ENCODE assay signal across 31 mouse cellular contexts in genomic region chr14:74814848-74815789, GRCm38 (mm10).
DNase-seq lines count a peak whose midpoint lies in the region; ATAC-seq and TF ChIP-seq lines count a peak whose summit lies in the region.
"Had no signal": no experiment of that assay in that cellular context is flagged by ENCODE, and none has a peak within 500 bp of the region (broad histone marks: within the 10 kb centered on the region; RNA-seq: fewer than 3 reads in every experiment).

No protein-coding gene starts in this region.

- H3K4me2 ChIP-seq in hindbrain, embryonic 14.5 days (replicated peaks), result no peak overlapping the region
- H3K4me2 ChIP-seq in hindbrain, postnatal 0 days (ENCODE audit: low read depth, low read length), result no peak overlapping the region
- H3K4me2 ChIP-seq in forebrain, embryonic 13.5 days, result no peak overlapping the region
- H3K4me2 ChIP-seq in forebrain, postnatal 0 days (ENCODE audit: low read depth), result no peak overlapping the region
- H3K4me2 ChIP-seq in midbrain, embryonic 16.5 days (ENCODE audit: low read length), result no peak overlapping the region
- H3K4me2 ChIP-seq: embryonic facial prominence, embryonic 13.5 days; heart, embryonic 13.5 days; liver, embryonic 15.5 days; lung, embryonic 15.5 days had no signal

- peaks cover 21% of the 10 kb centered on the region; the same call in 1 of the 2 replicates for H3K4me1 ChIP-seq in hindbrain, embryonic 14.5 days (replicated peaks; ENCODE audit: control insufficient read depth, insufficient read depth, low read length)
- no peaks in the 10 kb centered on the region for H3K4me1 ChIP-seq in hindbrain, postnatal 0 days (ENCODE audit: insufficient read depth, low read length)
- peaks cover 20% of the 10 kb centered on the region for H3K4me1 ChIP-seq in forebrain, embryonic 13.5 days
- H3K4me1 ChIP-seq in forebrain, postnatal 0 days (ENCODE audit: insufficient read depth), result no peaks in the 10 kb centered on the region
- H3K4me1 ChIP-seq in midbrain, embryonic 16.5 days (ENCODE audit: control insufficient read depth, insufficient read depth, low read length), result no peaks in the 10 kb centered on the region
- H3K4me1 ChIP-seq: megakaryocyte, embryonic 14.5 days had no signal

- TF ChIP-seq CTCF in hindbrain, postnatal 0 days (IDR thresholded peaks at IDR 0.05; ENCODE audit: low read depth), result no peak
- TF ChIP-seq CTCF in forebrain, postnatal 0 days (IDR thresholded peaks at IDR 0.05; ENCODE audit: low read depth), result no peak

- no peak overlapping the region for H3K9ac ChIP-seq in hindbrain, embryonic 14.5 days
- no peak overlapping the region for H3K9ac ChIP-seq in hindbrain, postnatal 0 days (replicated peaks; ENCODE audit: low read length)
- H3K9ac ChIP-seq in forebrain, embryonic 13.5 days, result no peak overlapping the region
- H3K9ac ChIP-seq in forebrain, postnatal 0 days, result no peak overlapping the region
- H3K9ac ChIP-seq in midbrain, embryonic 16.5 days (ENCODE audit: low read depth, low read length), result no peak overlapping the region
- H3K9ac ChIP-seq: embryonic facial prominence, embryonic 13.5 days; heart, embryonic 13.5 days; liver, embryonic 15.5 days; lung, embryonic 15.5 days had no signal

- no peaks in the 10 kb centered on the region for H3K27me3 ChIP-seq in hindbrain, embryonic 14.5 days (ENCODE audit: control insufficient read depth, insufficient read depth, low read length)
- no peaks in the 10 kb centered on the region for H3K27me3 ChIP-seq in hindbrain, postnatal 0 days (ENCODE audit: insufficient read depth, low read length)
- H3K27me3 ChIP-seq in forebrain, embryonic 13.5 days, result no peaks in the 10 kb centered on the region
- H3K27me3 ChIP-seq in forebrain, postnatal 0 days (ENCODE audit: insufficient read depth, low read length), result no peaks in the 10 kb centered on the region
- no peaks in the 10 kb centered on the region for H3K27me3 ChIP-seq in midbrain, embryonic 16.5 days (ENCODE audit: control insufficient read depth, insufficient read depth, low read depth, low read length)
- H3K27me3 ChIP-seq: CH12.LX; embryonic facial prominence, embryonic 13.5 days; heart, embryonic 13.5 days; liver, embryonic 15.5 days; lung, embryonic 15.5 days; megakaryocyte, embryonic 14.5 days; Patski had no signal

- peak overlapping the region; percentile 71 for H3K27ac ChIP-seq in hindbrain, embryonic 14.5 days
- H3K27ac ChIP-seq in hindbrain, postnatal 0 days, result no peak overlapping the region
- no peak overlapping the region for H3K27ac ChIP-seq in forebrain, embryonic 13.5 days
- H3K27ac ChIP-seq in forebrain, postnatal 0 days (ENCODE audit: low read depth, low read length), result no peak overlapping the region
- peak overlapping the region; percentile 58; the same call in 1 of the 2 replicates for H3K27ac ChIP-seq in midbrain, embryonic 16.5 days (ENCODE audit: low read length)
- H3K27ac ChIP-seq: embryonic facial prominence, embryonic 13.5 days; heart, adult 2 months; heart, embryonic 13.5 days; limb, embryonic 10.5 days; liver, embryonic 15.5 days; lung, embryonic 15.5 days had no signal

- ATAC-seq in hindbrain, embryonic 14.5 days (ENCODE audit: low FRiP score), result peak; percentile 54; the same call in 1 of the 2 replicates
- no peak for ATAC-seq in hindbrain, postnatal 0 days
- 0 out of 2 replicates have a peak, but pooled peaks have one; percentile 39 for ATAC-seq in forebrain, embryonic 13.5 days
- ATAC-seq in forebrain, postnatal 0 days, result peak; percentile 76; the same call in 1 of the 2 replicates
- ATAC-seq in midbrain, embryonic 16.5 days, result 0 out of 2 replicates have a peak, but pooled peaks have one; percentile 29
- ATAC-seq: inflammation-experienced regulatory T-cells, adult 6 months; Patski had no signal

- H3K4me3 ChIP-seq in hindbrain, embryonic 14.5 days (replicated peaks; ENCODE audit: low read length), result no peak overlapping the region
- H3K4me3 ChIP-seq in hindbrain, postnatal 0 days (ENCODE audit: low read length), result no peak overlapping the region
- no peak overlapping the region for H3K4me3 ChIP-seq in forebrain, embryonic 13.5 days
- H3K4me3 ChIP-seq in forebrain, postnatal 0 days (ENCODE audit: low read depth, low read length), result no peak overlapping the region
- H3K4me3 ChIP-seq in midbrain, embryonic 16.5 days (ENCODE audit: low read depth, low read length), result no peak overlapping the region
- H3K4me3 ChIP-seq: embryonic facial prominence, embryonic 13.5 days; erythroblast, embryonic 14.5 days; heart, adult 2 months; heart, embryonic 13.5 days; limb, embryonic 10.5 days; liver, embryonic 15.5 days; lung, embryonic 15.5 days; megakaryocyte, embryonic 14.5 days had no signal

- 62% methylated on average over 17 of the region's 17 CpGs for WGBS in hindbrain, embryonic 14.5 days
- 58% methylated on average over 17 of the region's 17 CpGs for WGBS in hindbrain, postnatal 0 days
- WGBS in forebrain, embryonic 13.5 days, result 50% methylated on average over 17 of the region's 17 CpGs
- 48% methylated on average over 17 of the region's 17 CpGs for WGBS in forebrain, postnatal 0 days
- WGBS in midbrain, embryonic 16.5 days, result 49% methylated on average over 17 of the region's 17 CpGs

- H3K36me3 ChIP-seq in hindbrain, embryonic 14.5 days (replicated peaks; ENCODE audit: control insufficient read depth, insufficient read depth), result 0 out of 2 replicates have a peak, but pooled peaks cover 10% of the 10 kb centered on the region
- H3K36me3 ChIP-seq in hindbrain, postnatal 0 days (ENCODE audit: insufficient read depth, low read length), result peaks cover 4% of the 10 kb centered on the region; the same call in 1 of the 2 replicates
- H3K36me3 ChIP-seq in forebrain, embryonic 13.5 days (ENCODE audit: poor library complexity, severe bottlenecking), result 0 out of 2 replicates have a peak, but pooled peaks cover 8% of the 10 kb centered on the region
- peaks cover 14% of the 10 kb centered on the region for H3K36me3 ChIP-seq in forebrain, postnatal 0 days (ENCODE audit: insufficient read depth)
- peaks cover 6% of the 10 kb centered on the region; the same call in 1 of the 2 replicates for H3K36me3 ChIP-seq in midbrain, embryonic 16.5 days (ENCODE audit: control insufficient read depth, insufficient read depth, low read length)
- H3K36me3 ChIP-seq: G1E had no signal

- no peaks in the 10 kb centered on the region for H3K9me3 ChIP-seq in hindbrain, embryonic 14.5 days (ENCODE audit: control insufficient read depth, low read length)
- H3K9me3 ChIP-seq in hindbrain, postnatal 0 days (ENCODE audit: low read length), result no peaks in the 10 kb centered on the region
- no peaks in the 10 kb centered on the region for H3K9me3 ChIP-seq in forebrain, embryonic 13.5 days (replicated peaks)
- H3K9me3 ChIP-seq in forebrain, postnatal 0 days (ENCODE audit: low read length), result no peaks in the 10 kb centered on the region
- no peaks in the 10 kb centered on the region for H3K9me3 ChIP-seq in midbrain, embryonic 16.5 days (replicated peaks; ENCODE audit: control insufficient read depth, low read length, poor library complexity, severe bottlenecking)
- H3K9me3 ChIP-seq: embryonic facial prominence, embryonic 13.5 days; G1E; heart, embryonic 13.5 days; limb, embryonic 10.5 days; liver, embryonic 15.5 days; lung, embryonic 15.5 days; megakaryocyte, embryonic 14.5 days had no signal

- no peak for DNase-seq in hindbrain, embryonic 14.5 days (ENCODE audit: low spot score)
- no peak for DNase-seq in hindbrain, postnatal 0 days (ENCODE audit: low spot score)
- no peak for DNase-seq in forebrain, postnatal 0 days
- no peak for DNase-seq in embryo, embryonic 9.5 days (ENCODE audit: extremely low spot score)
- DNase-seq in natural killer cell, adult 2 months (ENCODE audit: low spot score in 2 of 2), result no peak
- DNase-seq: adrenal gland, adult 8-10 months; B cell, adult 2 months; cerebellum, adult 18-20 months; cerebellum, postnatal 14 days; gastrocnemius, postnatal 25 days; heart, adult 2 months; heart, postnatal 14 days; kidney, adult 18-20 months; kidney, postnatal 4 days; layer of hippocampus, adult 9-11 months; liver; lung, postnatal 36 days; right cerebral cortex, postnatal 14 days had no signal

Comparison
In these comparisons a context has a peak if more than half of its experiments do, and no peak if none do; other contexts are left out.
1. H3K27ac ChIP-seq: peak in hindbrain, embryonic 14.5 days (single experiment) and midbrain, embryonic 16.5 days (single experiment); none in hindbrain, postnatal 0 days (single experiment), forebrain, embryonic 13.5 days (single experiment) and forebrain, postnatal 0 days (single experiment).